Mouse (Mus musculus) layer of hippocampus, adult 8-10 months (tissue): ENCODE measurements at regions not wholly inside any gene's neighbourhood (a gene's known extent, or its start where the extent isn't known, plus 50 kb on each side); places are given as distances from the start of the nearest gene placed in this dataset.

Experiments
- DNase-seq, 2 experiments: peaks; one replicate each; pipeline ENCODE4 v3.0.0; 2022; ENCODE audit warnings: low spot score in 2 of 2

GRCm38 (mm10) chr8:25341225-25341624 is 517.1 kb upstream of the Adam5 start:
- no peak for DNase-seq

GRCm38 (mm10) chr8:25340729-25341128 is 516.6 kb upstream of the Adam5 start:
- DNase-seq = no peak

GRCm38 (mm10) chr8:25332120-25332607 is 508.0 kb upstream of the Adam5 start:
- DNase-seq = no peak

GRCm38 (mm10) chr8:25331161-25331776 is 507.1 kb upstream of the Adam5 start:
- no peak for DNase-seq

GRCm38 (mm10) chr8:25329791-25330190 is 505.6 kb upstream of the Adam5 start:
- DNase-seq = no peak

- DNase-seq = no peak
Observed at GRCm38 (mm10) chr8:25328318-25328717, 504.1 kb upstream of the Adam5 start.

GRCm38 (mm10) chr8:25326930-25327329 is 502.8 kb upstream of the Adam5 start:
- DNase-seq = no peak

- DNase-seq = no peak
Observed at GRCm38 (mm10) chr8:25326257-25326656, 502.1 kb upstream of the Adam5 start.

GRCm38 (mm10) chr8:25324731-25325130 is 500.6 kb upstream of the Adam5 start:
- DNase-seq = no peak

- no peak for DNase-seq
Observed at GRCm38 (mm10) chr8:25323643-25324420, 499.7 kb upstream of the Adam5 start.

GRCm38 (mm10) chr8:25316383-25316782 is 492.2 kb upstream of the Adam5 start:
- no peak for DNase-seq

GRCm38 (mm10) chr8:25311811-25312533 is 487.8 kb upstream of the Adam5 start:
- no peak for DNase-seq

- no peak for DNase-seq
Observed at GRCm38 (mm10) chr8:25307956-25308355, 483.8 kb upstream of the Adam5 start.

GRCm38 (mm10) chr8:25307511-25307910 is 483.3 kb upstream of the Adam5 start:
- no peak for DNase-seq

GRCm38 (mm10) chr8:25306769-25307491 is 482.8 kb upstream of the Adam5 start:
- no peak for DNase-seq
